Mouse (Mus musculus) heart, adult 2 months (tissue): Measurements from ENCODE around the gene Zcchc14. TPM values are rescaled to one million over a fixed set of nuclear protein-coding genes. Genes with fewer than 3 reads are reported as not detected.

Experiments
- DNase-seq, 2 experiments: peaks; one replicate each; pipeline ENCODE4 v3.0.0; 2021
- H3K27ac ChIP-seq: fragments of 200-600 bp; 2 replicates; pipeline ENCODE4 v1.8.1; 2022
- H3K27me3 ChIP-seq: fragments of 200-500 bp; 2 replicates; pipeline ENCODE4 v1.6.1; 2012; ENCODE audit warnings: mild to moderate bottlenecking, low read length, inconsistent platforms, mixed read lengths; ENCODE audit not compliant: control insufficient read depth, insufficient read depth
- H3K36me3 ChIP-seq: fragments of 200-500 bp; 2 replicates; pipeline ENCODE4 v1.6.1; 2012; ENCODE audit warnings: low read length, inconsistent platforms; ENCODE audit not compliant: control insufficient read depth, insufficient read depth
- H3K4me1 ChIP-seq: fragments of 200-500 bp; 2 replicates; pipeline ENCODE4 v1.6.1; 2011; ENCODE audit warnings: low read length; ENCODE audit not compliant: control insufficient read depth, insufficient read depth
- H3K4me3 ChIP-seq: fragments of 200-600 bp; 2 replicates; pipeline ENCODE4 v1.8.1; 2022
- H3K79me2 ChIP-seq: fragments of 200-500 bp; replicated peaks from 2 replicates; pipeline ENCODE4 v1.6.1; 2012; ENCODE audit warnings: mild to moderate bottlenecking, inconsistent platforms, low read length, moderate library complexity, mixed read lengths; ENCODE audit not compliant: control insufficient read depth, insufficient read depth
- H3K9ac ChIP-seq: fragments of 200-500 bp; 2 replicates; pipeline ENCODE4 v1.6.1; 2012; ENCODE audit warnings: low read depth, mild to moderate bottlenecking, control low read depth, inconsistent platforms, low read length, mixed read lengths
- CTCF ChIP-seq: fragments of 200-600 bp; IDR thresholded peaks from 2 replicates; pipeline ENCODE4 v1.8.1; 2022; ENCODE audit warnings: antibody characterized with exemption, mild to moderate bottlenecking, moderate library complexity
- EP300 ChIP-seq: fragments of 200-500 bp; IDR thresholded peaks from 2 replicates; pipeline ENCODE4 v1.6.1; 2011; ENCODE audit warnings: low read depth, low read length, control low read depth; ENCODE audit not compliant: insufficient read depth
- POLR2A ChIP-seq: fragments of 200-500 bp; IDR thresholded peaks from 2 replicates; pipeline ENCODE4 v1.6.1; 2011; ENCODE audit warnings: mild to moderate bottlenecking, low read depth, low read length, control low read depth; ENCODE audit not compliant: insufficient read depth
- WGBS: fragments of 180-500 bp; shearing (Covaris S2); methylation state at CpG from one replicate; pipeline ENCODE4 v1.1.7; 2018; 5-methylcytosine and 5-hydroxymethylcytosine counted together
- intact Hi-C: fragments of 180-260 bp; cut with DNase I; formaldehyde crosslinking; loops from one replicate; pipeline ENCODE4 v1.15.1; 2025
- polyA plus RNA-seq: library from polyadenylated mRNA; depleted of rRNA; stranded (reverse); fragments of >200 nt; gene quantifications from 2 replicates; pipeline ENCODE4 v1.2.3, GENCODE M21; 2012
- total RNA-seq, 2 experiments: library from RNA; stranded (reverse); gene quantifications; 2 replicates each; pipeline ENCODE4 v1.2.3; 2021

Gene Zcchc14
- total and polyA plus RNA-seq, 3 experiments: 17.6 to 30.0 (median 28.5) TPM

- no peak overlapping the region for H3K4me3 ChIP-seq
- H3K27ac ChIP-seq: no peak overlapping the region
- WGBS: 59% methylated on average over 6 of the region's 6 CpGs
- no peaks in the 10 kb centered on the region for H3K27me3 ChIP-seq
- TF ChIP-seq EP300 (no peak), CTCF (no peak), POLR2A (no peak)
- intact Hi-C loops: no loop called here
- no peak overlapping the region for H3K9ac ChIP-seq
- DNase-seq: no peak
- H3K79me2 ChIP-seq: peaks cover 2% of the 10 kb centered on the region
- H3K4me1 ChIP-seq: peaks cover 8% of the 10 kb centered on the region
- H3K36me3 ChIP-seq: no peaks in the 10 kb centered on the region
Measured at GRCm38 (mm10) chr8:121568321-121568720, 84.4 kb downstream of the Zcchc14 start.

DNA sequence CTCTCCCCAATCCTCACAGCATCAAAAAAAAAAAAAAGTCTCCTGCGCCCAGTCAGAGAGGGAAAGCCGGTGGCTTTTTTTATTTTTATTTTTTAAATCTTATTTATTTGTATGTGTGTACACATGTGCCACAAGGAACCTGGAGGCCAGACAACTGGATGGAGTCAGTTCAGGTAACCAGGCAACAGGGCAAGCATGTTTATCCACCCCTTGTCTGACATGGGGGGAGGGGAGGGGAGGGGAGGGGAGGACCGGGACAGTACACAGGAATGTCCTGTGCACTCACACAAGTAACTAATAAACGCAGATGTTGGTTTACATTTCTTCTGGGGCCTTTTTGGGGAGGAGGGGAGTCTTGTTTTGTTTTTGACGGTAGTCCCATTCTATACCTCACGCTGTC lies 89.0 kb downstream of the Zcchc14 start:
- H3K79me2 ChIP-seq: peaks cover 4% of the 10 kb centered on the region
- DNase-seq: no peak
- H3K4me3 ChIP-seq: no peak overlapping the region
- H3K9ac ChIP-seq: no peak overlapping the region
- intact Hi-C loops: no loop called here
- H3K36me3 ChIP-seq: no peaks in the 10 kb centered on the region
- 57% methylated on average over 6 of the region's 6 CpGs for WGBS
- TF ChIP-seq POLR2A (no peak), CTCF (no peak), EP300 (no peak)
- H3K4me1 ChIP-seq: peaks cover 13% of the 10 kb centered on the region
- H3K27me3 ChIP-seq: no peaks in the 10 kb centered on the region
- H3K27ac ChIP-seq: peak overlapping the region; percentile 88

GRCm38 (mm10) chr8:121562941-121563351 lies 89.8 kb downstream of the Zcchc14 start:
- H3K4me3 ChIP-seq: no peak overlapping the region
- peak overlapping the region; percentile 88 for H3K27ac ChIP-seq
- peak; percentile 82 to 91 for DNase-seq
- no peaks in the 10 kb centered on the region for H3K27me3 ChIP-seq
- H3K79me2 ChIP-seq: peaks cover 4% of the 10 kb centered on the region
- H3K36me3 ChIP-seq: no peaks in the 10 kb centered on the region
- TF ChIP-seq EP300 (peak; percentile 99), CTCF (no peak), POLR2A (peak; percentile 57)
- peaks cover 13% of the 10 kb centered on the region for H3K4me1 ChIP-seq
- peak overlapping the region; percentile 27; the same call in 1 of the 2 replicates for H3K9ac ChIP-seq
- WGBS: 50% methylated on average over 9 of the region's 9 CpGs
- intact Hi-C loops: no loop called here

- peak; percentile 72 for TF ChIP-seq POLR2A
- 0 out of 2 replicates have a peak, but pooled peaks have one; percentile 40 for TF ChIP-seq EP300
- TF ChIP-seq CTCF: no peak
- H3K4me3 ChIP-seq: peak overlapping the region; percentile 6; the same call in 1 of the 2 replicates
- peak overlapping the region; percentile 88 for H3K27ac ChIP-seq
Measured at GRCm38 (mm10) chr8:121561636-121562345, 90.9 kb downstream of the Zcchc14 start.

GRCm38 (mm10) chr8:121560432-121561100 lies 92.1 kb downstream of the Zcchc14 start:
- Histone ChIP-seq H3K27ac (no peak overlapping the region; the same call in 1 of the 2 replicates), H3K4me1 (peaks cover 13% of the 10 kb centered on the region), H3K4me3 (no peak overlapping the region), H3K27me3 (no peaks in the 10 kb centered on the region), H3K79me2 (peaks cover 2% of the 10 kb centered on the region; the same call in 1 of the 2 replicates), H3K9ac (no peak overlapping the region), H3K36me3 (no peaks in the 10 kb centered on the region)
- 95% methylated on average over 7 of the region's 7 CpGs for WGBS
- no peak for DNase-seq
- intact Hi-C loops: no loop called here
- TF ChIP-seq POLR2A: no peak
- TF ChIP-seq EP300: no peak
- TF ChIP-seq CTCF: no peak

More at GRCm38 (mm10) chr8:121561636-121562345, 90.9 kb downstream of the Zcchc14 start:
- DNase-seq: peak; percentile 78
- intact Hi-C loops: no loop called here
- H3K4me1 ChIP-seq: peaks cover 13% of the 10 kb centered on the region
- H3K36me3 ChIP-seq: no peaks in the 10 kb centered on the region
- 46% methylated on average over 16 of the region's 16 CpGs for WGBS
- H3K79me2 ChIP-seq: peaks cover 2% of the 10 kb centered on the region; the same call in 1 of the 2 replicates
- H3K9ac ChIP-seq: peak overlapping the region; percentile 27
- H3K27me3 ChIP-seq: no peaks in the 10 kb centered on the region

- H3K9ac ChIP-seq: no peak overlapping the region
Measured at GRCm38 (mm10) chr8:121559801-121560200, 92.9 kb downstream of the Zcchc14 start.

More at GRCm38 (mm10) chr8:121559801-121560200, 92.9 kb downstream of the Zcchc14 start:
- no peak for DNase-seq
- Histone ChIP-seq H3K27ac (no peak overlapping the region), H3K27me3 (no peaks in the 10 kb centered on the region), H3K36me3 (no peaks in the 10 kb centered on the region), H3K4me1 (peaks cover 13% of the 10 kb centered on the region), H3K4me3 (no peak overlapping the region), H3K79me2 (peaks cover 3% of the 10 kb centered on the region; the same call in 1 of the 2 replicates)
- intact Hi-C loops: no loop called here
- WGBS: 94% methylated on average over 12 of the region's 12 CpGs
- no peak for TF ChIP-seq EP300
- TF ChIP-seq POLR2A: no peak
- TF ChIP-seq CTCF: no peak
